Mouse (Mus musculus): ENCODE measurements at regions not wholly inside any gene's neighbourhood (a gene's known extent, or its start where the extent isn't known, plus 50 kb on each side); places are given as distances from the start of the nearest gene placed in this dataset.

DNA sequence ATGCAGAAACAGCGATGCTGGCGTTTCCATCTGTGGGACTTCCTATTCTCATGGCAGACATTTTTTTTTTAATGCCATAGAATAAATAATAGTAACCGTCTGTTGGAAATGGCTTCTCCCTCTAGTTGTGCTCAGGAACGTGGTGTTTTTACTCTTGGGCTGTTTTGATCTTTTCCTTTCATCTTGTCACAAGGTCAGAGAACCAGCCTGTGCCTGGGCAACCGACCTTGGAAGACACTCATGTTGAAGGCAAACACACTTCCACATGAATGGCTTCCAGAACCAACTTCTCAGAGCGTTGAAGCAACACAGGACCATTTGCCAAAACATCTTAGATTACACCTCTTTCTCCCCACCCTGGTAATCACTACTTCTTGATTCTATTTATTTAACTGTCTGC lies 137.9 kb upstream of the Mast4 start:
- DNase-seq (ENCODE audit: low read depth, low spot score) = no peak

- no peak for DNase-seq (ENCODE audit: low read depth, low spot score)
Measured at GRCm38 (mm10) chr13:103470141-103470540, 135.8 kb upstream of the Mast4 start.

DNA sequence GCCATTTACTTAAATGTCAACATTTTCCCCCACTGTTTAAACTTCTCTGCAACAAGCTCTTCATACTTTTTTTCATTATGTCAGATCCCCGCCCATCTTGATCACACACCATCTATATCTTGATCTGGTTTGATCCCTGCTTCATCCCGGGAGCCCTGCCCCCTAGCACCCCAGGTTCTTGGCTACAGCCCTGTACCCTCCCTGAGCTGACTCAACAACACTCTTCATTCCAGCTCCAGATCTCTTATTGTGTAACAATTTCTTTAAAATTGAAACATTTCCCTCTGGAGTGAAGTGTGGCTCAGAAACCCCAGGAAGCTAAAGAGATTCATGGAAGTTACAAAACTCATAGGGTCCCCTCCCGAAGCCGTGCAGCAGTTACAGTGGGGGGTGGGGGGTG lies 126.2 kb upstream of the Mast4 start:
- DNase-seq (ENCODE audit: low read depth, low spot score) = no peak

- DNase-seq (ENCODE audit: low read depth, low spot score) = no peak
Measured at GRCm38 (mm10) chr13:103459486-103460147, 125.3 kb upstream of the Mast4 start.

- DNase-seq (ENCODE audit: low read depth, low spot score) = no peak
Measured at GRCm38 (mm10) chr13:103452837-103453236, 118.5 kb upstream of the Mast4 start.

- DNase-seq (ENCODE audit: low read depth, low spot score) = no peak
Measured at GRCm38 (mm10) chr13:103430589-103430988, 96.3 kb upstream of the Mast4 start.

- DNase-seq (ENCODE audit: low read depth, low spot score) = no peak
Measured at GRCm38 (mm10) chr13:103424011-103424410, 89.7 kb upstream of the Mast4 start.

DNA sequence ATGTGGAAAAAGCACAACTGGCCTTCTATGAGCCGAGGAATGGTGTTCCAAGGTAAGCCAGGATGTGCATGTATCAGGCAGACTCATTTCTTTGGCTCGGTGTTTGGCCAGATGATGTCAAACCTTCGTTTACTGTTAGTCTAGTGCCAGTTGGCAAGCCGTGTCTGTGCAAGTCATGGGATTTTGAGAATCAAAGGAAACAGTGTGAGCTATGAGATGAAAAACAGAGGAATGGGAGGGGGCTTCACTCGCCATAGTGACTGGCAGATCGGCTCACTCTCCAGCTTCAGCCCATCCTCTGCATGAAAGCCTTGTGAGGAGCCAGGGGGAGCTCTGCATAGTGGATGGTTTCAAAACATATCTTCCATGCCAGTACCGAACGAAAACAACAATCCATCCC lies 89.1 kb upstream of the Mast4 start:
- DNase-seq (ENCODE audit: low read depth, low spot score) = no peak

DNA sequence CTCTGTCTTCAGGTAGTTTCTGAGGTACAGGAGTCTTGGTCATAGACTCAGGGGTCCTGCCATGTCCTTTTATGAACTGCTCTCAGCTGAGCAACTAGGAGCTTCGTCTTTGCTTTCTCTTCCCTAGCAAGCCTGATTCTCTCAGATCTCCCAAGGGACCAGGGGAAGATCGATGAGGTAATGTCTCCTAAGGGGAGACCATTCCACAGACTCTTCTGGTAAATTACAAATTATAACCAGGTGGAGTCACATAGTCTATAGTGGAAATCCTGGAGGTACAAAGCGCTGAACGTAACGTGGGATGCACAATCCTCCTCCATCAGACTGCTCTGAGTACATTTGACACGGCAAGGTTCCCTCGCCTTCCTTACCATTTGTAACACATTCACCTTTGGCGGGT lies 88.7 kb upstream of the Mast4 start:
- no peak for DNase-seq (ENCODE audit: low read depth, low spot score)

DNA sequence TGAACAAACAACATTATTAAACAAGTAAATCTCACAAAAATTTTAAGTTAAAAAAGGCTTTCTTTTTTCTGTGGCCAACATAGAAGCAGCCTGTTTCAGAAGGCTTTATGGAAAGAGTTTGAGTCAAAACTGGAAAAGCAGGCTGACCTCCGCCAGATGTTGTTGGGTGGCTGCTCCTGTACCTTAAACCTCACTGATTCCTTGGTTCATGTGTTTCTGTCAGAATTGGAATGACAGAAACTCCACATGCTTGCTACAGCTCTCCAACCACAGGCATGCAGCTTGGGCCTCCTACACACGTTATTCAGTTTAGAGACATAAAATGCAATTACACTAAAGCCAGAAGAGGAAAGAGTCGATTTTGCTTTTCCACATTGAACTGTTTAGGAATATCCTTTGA lies 84.8 kb upstream of the Mast4 start:
- DNase-seq (ENCODE audit: low read depth, low spot score) = no peak

GRCm38 (mm10) chr13:103417256-103417655 lies 83.0 kb upstream of the Mast4 start:
- no peak for DNase-seq (ENCODE audit: low read depth, low spot score)

- DNase-seq (ENCODE audit: low read depth, low spot score) = no peak
Measured at GRCm38 (mm10) chr13:103415335-103415734, 81.0 kb upstream of the Mast4 start.

- no peak for DNase-seq (ENCODE audit: low read depth, low spot score)
Measured at GRCm38 (mm10) chr13:103412566-103412965, 78.3 kb upstream of the Mast4 start.

- no peak for DNase-seq (ENCODE audit: low read depth, low spot score)
Measured at GRCm38 (mm10) chr13:103409286-103409685, 75.0 kb upstream of the Mast4 start.

- DNase-seq (ENCODE audit: low read depth, low spot score) = no peak
Measured at GRCm38 (mm10) chr13:103396526-103397020, 62.3 kb upstream of the Mast4 start.

DNA sequence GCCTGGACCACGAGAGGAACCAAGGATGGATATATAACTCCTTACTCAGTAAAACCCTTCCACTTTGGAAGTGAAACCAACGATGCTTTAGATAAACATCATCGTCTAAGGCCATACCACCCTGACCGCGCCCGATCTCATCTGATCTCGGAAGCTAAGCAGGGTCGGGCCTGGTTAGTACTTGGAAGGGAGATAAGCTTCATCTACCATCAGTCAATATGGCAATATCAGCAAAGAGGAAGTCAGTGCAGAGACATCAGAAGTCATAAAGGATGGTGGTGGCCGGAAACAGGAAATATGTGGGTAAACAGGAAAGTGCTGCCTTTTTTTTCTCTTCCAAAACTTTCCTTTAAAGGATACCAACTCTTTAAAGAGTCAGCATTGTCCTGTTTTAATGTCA lies 61.8 kb upstream of the Mast4 start:
- no peak for DNase-seq (ENCODE audit: low read depth, low spot score)

DNA sequence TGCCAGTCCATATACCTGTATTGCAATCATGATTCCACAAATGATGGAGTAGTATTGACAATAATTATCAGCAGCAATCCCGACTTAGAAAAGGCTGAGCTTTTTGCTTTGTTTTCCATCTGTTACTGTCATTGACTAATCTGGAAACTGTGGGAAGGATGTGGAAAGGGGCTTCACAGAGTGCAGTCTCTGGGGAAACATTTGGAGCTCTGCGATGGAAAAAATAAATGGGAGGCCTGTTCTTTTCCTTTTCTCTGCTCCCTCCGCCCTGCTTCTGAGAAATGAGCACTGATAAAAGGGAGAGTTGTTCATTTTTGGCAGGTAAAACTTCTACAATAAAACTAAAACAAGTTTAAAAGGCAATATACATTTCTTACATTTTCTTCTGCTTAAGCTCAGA lies 58.3 kb upstream of the Mast4 start:
- no peak for DNase-seq (ENCODE audit: low read depth, low spot score)

- DNase-seq (ENCODE audit: low read depth, low spot score) = no peak
Measured at GRCm38 (mm10) chr13:103391396-103391795, 57.1 kb upstream of the Mast4 start.

DNA sequence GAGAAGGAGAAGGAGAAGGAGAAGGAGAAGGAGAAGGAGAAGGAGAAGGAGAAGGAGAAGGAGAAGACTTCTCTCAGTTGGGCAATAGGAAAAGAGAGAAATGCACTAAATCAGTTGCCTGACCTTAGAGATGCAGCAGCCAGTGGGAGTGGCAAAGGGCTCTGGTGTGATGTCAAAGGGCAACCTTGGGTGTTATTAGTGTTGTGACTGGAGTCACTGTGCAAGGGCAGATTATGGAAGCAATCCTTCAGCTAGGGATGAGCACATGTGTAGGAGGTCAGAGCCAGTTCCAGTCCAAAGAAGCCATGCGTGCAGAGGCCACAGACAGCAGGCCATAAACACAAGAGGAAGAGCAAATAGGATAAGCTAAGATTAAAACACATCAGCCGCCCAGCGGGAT lies 56.7 kb upstream of the Mast4 start:
- no peak for DNase-seq (ENCODE audit: low read depth, low spot score)

GRCm38 (mm10) chr13:103386948-103387347 lies 52.7 kb upstream of the Mast4 start:
- DNase-seq (ENCODE audit: low read depth, low spot score) = no peak

All from A20 (cell line).